Mouse (Mus musculus): Measurements from ENCODE around the gene Rrp1b. TPM values are rescaled to one million over a fixed set of nuclear protein-coding genes. Genes with fewer than 3 reads are reported as not detected.
"Not testable (repeated sequence)": the region's sequence is repeated elsewhere in the genome, so short reads cannot be mapped to it uniquely, and the experiment has no call there.

Gene Rrp1b
- polyA plus RNA-seq, 1 experiment from 2014 or later: 27.7 TPM

DNA sequence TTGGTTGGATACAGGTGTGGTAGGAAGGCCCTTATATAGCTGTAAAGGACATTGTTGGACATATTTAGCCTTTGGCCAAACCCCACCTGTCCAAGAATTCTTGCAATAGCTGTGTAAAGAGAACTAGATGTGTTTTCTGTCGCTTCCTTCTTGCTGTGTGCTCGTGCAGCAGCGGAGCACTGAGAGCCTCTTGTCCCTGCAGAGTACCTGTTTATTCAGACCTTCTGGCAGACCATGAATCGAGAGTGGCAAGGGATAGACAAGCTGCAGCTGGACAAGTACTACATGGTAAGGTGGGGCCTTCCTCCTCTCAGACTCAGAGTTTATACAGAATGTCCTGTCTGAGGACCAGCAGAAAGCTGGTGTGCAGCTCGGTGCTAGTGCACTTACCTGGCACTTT, 12.5 kb downstream of the Rrp1b start:
- no peak overlapping the region for H3K4me2 ChIP-seq (replicated peaks)
- 95% methylated on average over 5 of the region's 5 CpGs for WGBS
- H3K4me1 ChIP-seq (replicated peaks; ENCODE audit: control insufficient read depth, insufficient read depth, low read length): no peaks in the 10 kb centered on the region
- ATAC-seq (ENCODE audit: low FRiP score): no peak
- no peak overlapping the region for H3K27ac ChIP-seq
- H3K27me3 ChIP-seq (ENCODE audit: control insufficient read depth, insufficient read depth, low read length): no peaks in the 10 kb centered on the region
- H3K9me3 ChIP-seq (ENCODE audit: control insufficient read depth, low read length): no peaks in the 10 kb centered on the region
- DNase-seq (ENCODE audit: low spot score): no peak
- no peak overlapping the region for H3K4me3 ChIP-seq (replicated peaks; ENCODE audit: low read length)
- peaks cover 76% of the 10 kb centered on the region for H3K36me3 ChIP-seq (replicated peaks; ENCODE audit: control insufficient read depth, insufficient read depth)
- no peak overlapping the region for H3K9ac ChIP-seq

DNA sequence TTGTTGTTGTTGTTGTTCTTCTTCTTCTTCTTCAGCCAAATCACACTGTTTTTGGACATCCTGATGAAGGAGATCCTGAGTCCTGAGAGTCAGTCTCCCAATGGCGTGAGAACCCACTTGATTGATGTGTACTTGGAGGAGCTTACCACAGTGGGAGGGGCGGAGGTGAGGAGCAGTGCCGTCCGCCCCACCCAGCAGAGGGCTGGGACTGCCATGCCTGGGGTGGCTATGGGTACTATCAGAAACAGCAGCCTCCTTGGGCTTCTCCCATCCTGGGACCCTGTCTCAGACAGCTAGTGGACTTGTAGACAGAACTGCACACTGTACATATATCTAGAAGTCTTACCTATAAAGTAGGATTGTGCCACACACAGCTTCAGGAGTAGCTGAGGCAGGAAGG, 14.0 kb downstream of the Rrp1b start:
- H3K4me1 ChIP-seq (replicated peaks; ENCODE audit: control insufficient read depth, insufficient read depth, low read length): no peaks in the 10 kb centered on the region
- WGBS: 92% methylated on average over 4 of the region's 4 CpGs
- no peaks in the 10 kb centered on the region for H3K27me3 ChIP-seq (ENCODE audit: control insufficient read depth, insufficient read depth, low read length)
- H3K4me3 ChIP-seq (replicated peaks; ENCODE audit: low read length): no peak overlapping the region
- ATAC-seq (ENCODE audit: low FRiP score) (no peak), DNase-seq (ENCODE audit: low spot score) (no peak)
- H3K27ac ChIP-seq: no peak overlapping the region
- H3K4me2 ChIP-seq (replicated peaks): no peak overlapping the region
- H3K9ac ChIP-seq: no peak overlapping the region
- peaks cover 92% of the 10 kb centered on the region for H3K36me3 ChIP-seq (replicated peaks; ENCODE audit: control insufficient read depth, insufficient read depth)
- H3K9me3 ChIP-seq (ENCODE audit: control insufficient read depth, low read length): no peaks in the 10 kb centered on the region

DNA sequence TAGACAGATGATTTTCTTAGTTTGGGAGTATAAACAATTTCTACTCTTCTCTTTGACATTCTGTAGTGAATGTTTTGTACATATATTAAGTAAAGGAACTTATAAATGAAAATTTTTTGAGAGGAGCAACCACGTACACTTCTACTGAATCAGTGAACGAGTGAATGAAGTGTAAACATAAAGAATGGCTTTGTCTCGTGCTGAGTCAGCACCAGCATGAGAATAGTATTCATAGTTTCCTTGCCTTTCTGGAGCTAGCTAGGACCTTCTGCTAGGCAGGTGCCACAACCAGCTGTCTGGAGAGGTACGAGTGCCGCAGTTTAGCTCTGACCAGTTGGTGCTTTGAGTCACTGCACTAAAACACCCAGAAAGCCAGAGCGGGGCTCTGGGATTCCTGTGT, 14.7 kb downstream of the Rrp1b start:
- Histone ChIP-seq H3K4me1 (replicated peaks; ENCODE audit: control insufficient read depth, insufficient read depth, low read length) (no peaks in the 10 kb centered on the region), H3K9ac (no peak overlapping the region), H3K27me3 (ENCODE audit: control insufficient read depth, insufficient read depth, low read length) (no peaks in the 10 kb centered on the region), H3K9me3 (ENCODE audit: control insufficient read depth, low read length) (no peaks in the 10 kb centered on the region), H3K27ac (no peak overlapping the region), H3K4me2 (replicated peaks) (no peak overlapping the region), H3K4me3 (replicated peaks; ENCODE audit: low read length) (no peak overlapping the region), H3K36me3 (replicated peaks; ENCODE audit: control insufficient read depth, insufficient read depth) (peaks cover 97% of the 10 kb centered on the region)
- WGBS: 89% methylated on average over 6 of the region's 6 CpGs
- DNase-seq (ENCODE audit: low spot score) (no peak), ATAC-seq (ENCODE audit: low FRiP score) (no peak)

GRCm38 (mm10) chr17:32052237-32053080, 16.6 kb downstream of the Rrp1b start:
- WGBS: 72% methylated on average over 5 of the region's 5 CpGs
- Histone ChIP-seq H3K4me3 (replicated peaks; ENCODE audit: low read length) (no peak overlapping the region), H3K9me3 (ENCODE audit: control insufficient read depth, low read length) (no peaks in the 10 kb centered on the region), H3K9ac (no peak overlapping the region), H3K27me3 (ENCODE audit: control insufficient read depth, insufficient read depth, low read length) (no peaks in the 10 kb centered on the region), H3K27ac (no peak overlapping the region), H3K4me2 (replicated peaks) (no peak overlapping the region), H3K36me3 (replicated peaks; ENCODE audit: control insufficient read depth, insufficient read depth) (peaks cover 98% of the 10 kb centered on the region), H3K4me1 (replicated peaks; ENCODE audit: control insufficient read depth, insufficient read depth, low read length) (no peaks in the 10 kb centered on the region)
- DNase-seq (ENCODE audit: low spot score) (no peak), ATAC-seq (ENCODE audit: low FRiP score) (no peak)

- no peak for ATAC-seq (ENCODE audit: low FRiP score)
- no peak overlapping the region for H3K27ac ChIP-seq
- no peaks in the 10 kb centered on the region for H3K4me1 ChIP-seq (replicated peaks; ENCODE audit: control insufficient read depth, insufficient read depth, low read length)
- H3K4me3 ChIP-seq (replicated peaks; ENCODE audit: low read length): no peak overlapping the region
- no peak overlapping the region for H3K4me2 ChIP-seq (replicated peaks)
- H3K9me3 ChIP-seq (ENCODE audit: control insufficient read depth, low read length): no peaks in the 10 kb centered on the region
- WGBS: 85% methylated on average over 5 of the region's 5 CpGs
- no peak for DNase-seq (ENCODE audit: low spot score)
- H3K27me3 ChIP-seq (ENCODE audit: control insufficient read depth, insufficient read depth, low read length): no peaks in the 10 kb centered on the region
- no peak overlapping the region for H3K9ac ChIP-seq
- H3K36me3 ChIP-seq (replicated peaks; ENCODE audit: control insufficient read depth, insufficient read depth): peaks cover 99% of the 10 kb centered on the region
Observed at GRCm38 (mm10) chr17:32053677-32054076, 17.8 kb downstream of the Rrp1b start.

GRCm38 (mm10) chr17:32057843-32058242, 21.9 kb downstream of the Rrp1b start:
- Histone ChIP-seq H3K4me1 (replicated peaks; ENCODE audit: control insufficient read depth, insufficient read depth, low read length) (no peaks in the 10 kb centered on the region), H3K9ac (no peak overlapping the region), H3K9me3 (ENCODE audit: control insufficient read depth, low read length) (no peaks in the 10 kb centered on the region), H3K4me3 (replicated peaks; ENCODE audit: low read length) (no peak overlapping the region), H3K4me2 (replicated peaks) (no peak overlapping the region), H3K27me3 (ENCODE audit: control insufficient read depth, insufficient read depth, low read length) (no peaks in the 10 kb centered on the region), H3K36me3 (replicated peaks; ENCODE audit: control insufficient read depth, insufficient read depth) (peaks cover 96% of the 10 kb centered on the region), H3K27ac (no peak overlapping the region)
- WGBS: 78% methylated on average over 2 of the region's 2 CpGs
- DNase-seq (ENCODE audit: low spot score): no peak
- ATAC-seq (ENCODE audit: low FRiP score): no peak

DNA sequence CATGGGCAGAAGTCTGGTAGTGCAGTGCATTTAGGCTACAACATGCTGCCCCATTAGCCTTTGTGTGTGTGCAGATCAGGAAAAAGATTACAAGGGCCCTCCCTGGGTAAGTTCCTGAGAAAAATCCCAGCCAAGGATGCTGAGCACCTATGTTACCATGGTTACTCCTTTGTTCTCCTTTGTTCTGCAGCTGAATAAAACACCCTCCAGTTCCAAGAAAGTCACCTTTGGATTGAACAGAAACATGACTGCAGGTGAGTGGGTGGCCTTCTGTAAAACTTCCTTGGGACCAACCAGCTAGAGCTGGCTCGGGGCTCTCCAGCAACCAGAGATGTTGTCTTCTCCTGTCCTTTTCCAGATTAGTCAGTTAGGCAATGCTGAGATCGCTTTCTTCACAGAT, 23.2 kb downstream of the Rrp1b start:
- H3K4me1 ChIP-seq (replicated peaks; ENCODE audit: control insufficient read depth, insufficient read depth, low read length): no peaks in the 10 kb centered on the region
- no peaks in the 10 kb centered on the region for H3K9me3 ChIP-seq (ENCODE audit: control insufficient read depth, low read length)
- H3K9ac ChIP-seq: no peak overlapping the region
- H3K4me3 ChIP-seq (replicated peaks; ENCODE audit: low read length): no peak overlapping the region
- H3K27ac ChIP-seq: no peak overlapping the region
- H3K27me3 ChIP-seq (ENCODE audit: control insufficient read depth, insufficient read depth, low read length): no peaks in the 10 kb centered on the region
- ATAC-seq (ENCODE audit: low FRiP score) (no peak), DNase-seq (ENCODE audit: low spot score) (no peak)
- peaks cover 83% of the 10 kb centered on the region for H3K36me3 ChIP-seq (replicated peaks; ENCODE audit: control insufficient read depth, insufficient read depth)
- H3K4me2 ChIP-seq (replicated peaks): no peak overlapping the region
- WGBS: 98% methylated on average over 2 of the region's 2 CpGs

- Histone ChIP-seq H3K4me1 (replicated peaks; ENCODE audit: control insufficient read depth, insufficient read depth, low read length) (no peaks in the 10 kb centered on the region), H3K36me3 (replicated peaks; ENCODE audit: control insufficient read depth, insufficient read depth) (peaks cover 62% of the 10 kb centered on the region), H3K27ac (no peak overlapping the region), H3K9ac (no peak overlapping the region), H3K4me2 (replicated peaks) (no peak overlapping the region), H3K4me3 (replicated peaks; ENCODE audit: low read length) (no peak overlapping the region), H3K27me3 (ENCODE audit: control insufficient read depth, insufficient read depth, low read length) (no peaks in the 10 kb centered on the region), H3K9me3 (ENCODE audit: control insufficient read depth, low read length) (no peaks in the 10 kb centered on the region)
- no peak for ATAC-seq (ENCODE audit: low FRiP score)
- no peak for DNase-seq (ENCODE audit: low spot score)
- WGBS: 96% methylated on average over 14 of the region's 14 CpGs
Observed at GRCm38 (mm10) chr17:32061219-32061618, 25.3 kb downstream of the Rrp1b start.

DNA sequence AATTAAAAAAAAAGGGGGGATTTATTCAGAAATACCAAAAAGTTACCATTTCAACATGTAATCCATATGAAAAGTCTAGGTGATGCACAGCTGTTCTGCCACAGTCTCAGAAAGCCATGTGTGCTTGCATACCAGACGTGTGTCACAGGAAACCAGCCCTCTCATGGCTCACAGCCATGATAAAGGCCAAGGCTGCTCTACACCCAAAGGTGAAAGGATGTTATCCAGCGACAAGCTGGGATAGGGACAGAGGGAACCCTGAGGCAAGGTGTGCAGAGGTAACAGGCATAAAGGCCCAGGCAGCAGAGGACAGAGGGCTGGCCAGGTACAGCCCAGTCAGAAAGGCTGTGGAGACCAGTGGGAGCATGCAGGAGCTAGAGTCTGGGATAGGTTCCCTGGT, 27.8 kb downstream of the Rrp1b start:
- H3K4me2 ChIP-seq (replicated peaks): no peak overlapping the region
- H3K27ac ChIP-seq: no peak overlapping the region
- H3K4me1 ChIP-seq (replicated peaks; ENCODE audit: control insufficient read depth, insufficient read depth, low read length): no peaks in the 10 kb centered on the region
- WGBS: 75% methylated on average over 2 of the region's 2 CpGs
- DNase-seq (ENCODE audit: low spot score) (no peak), ATAC-seq (ENCODE audit: low FRiP score) (no peak)
- peaks cover 38% of the 10 kb centered on the region for H3K36me3 ChIP-seq (replicated peaks; ENCODE audit: control insufficient read depth, insufficient read depth)
- no peaks in the 10 kb centered on the region for H3K9me3 ChIP-seq (ENCODE audit: control insufficient read depth, low read length)
- no peak overlapping the region for H3K9ac ChIP-seq
- no peaks in the 10 kb centered on the region for H3K27me3 ChIP-seq (ENCODE audit: control insufficient read depth, insufficient read depth, low read length)
- H3K4me3 ChIP-seq (replicated peaks; ENCODE audit: low read length): no peak overlapping the region

DNA sequence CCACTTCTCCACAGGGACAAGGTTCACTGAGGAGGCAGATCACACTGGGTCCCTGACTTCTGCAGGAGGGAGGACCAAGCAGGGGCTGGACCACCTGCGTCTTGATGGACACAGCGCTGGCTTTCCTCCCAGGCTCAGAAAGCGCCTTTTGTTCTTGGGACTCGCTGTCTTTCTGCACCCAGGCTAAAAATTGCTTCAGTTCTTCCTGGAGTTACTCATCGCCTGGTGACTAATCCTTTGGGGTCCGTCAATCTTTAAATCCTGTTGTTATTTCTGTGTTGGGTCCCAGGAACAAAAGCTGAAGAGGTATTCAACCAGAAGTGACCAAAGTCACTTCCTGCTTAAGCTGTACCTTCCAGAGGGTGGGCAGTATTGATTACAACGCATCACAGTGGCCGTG, 28.9 kb downstream of the Rrp1b start:
- peaks cover 27% of the 10 kb centered on the region for H3K36me3 ChIP-seq (replicated peaks; ENCODE audit: control insufficient read depth, insufficient read depth)
- not testable (repeated sequence) for H3K27me3 ChIP-seq (ENCODE audit: control insufficient read depth, insufficient read depth, low read length); H3K4me3 ChIP-seq (replicated peaks; ENCODE audit: low read length); H3K4me1 ChIP-seq (replicated peaks; ENCODE audit: control insufficient read depth, insufficient read depth, low read length); H3K9me3 ChIP-seq (ENCODE audit: control insufficient read depth, low read length); H3K4me2 ChIP-seq (replicated peaks); H3K27ac ChIP-seq; H3K9ac ChIP-seq; ATAC-seq (ENCODE audit: low FRiP score); DNase-seq (ENCODE audit: low spot score)
- WGBS: 65% methylated on average over 8 of the region's 8 CpGs
